Mouse (Mus musculus): ENCODE measurements around the gene Doc2g. TPM values are rescaled to one million over a fixed set of nuclear protein-coding genes. Genes with fewer than 3 reads are reported as not detected.
"Not testable (repeated sequence)": the region's sequence is repeated elsewhere in the genome, so short reads cannot be mapped to it uniquely, and the experiment has no call there.

Doc2g gene
- polyA plus RNA-seq, 1 experiment from 2014 or later: 1.9 TPM

DNA sequence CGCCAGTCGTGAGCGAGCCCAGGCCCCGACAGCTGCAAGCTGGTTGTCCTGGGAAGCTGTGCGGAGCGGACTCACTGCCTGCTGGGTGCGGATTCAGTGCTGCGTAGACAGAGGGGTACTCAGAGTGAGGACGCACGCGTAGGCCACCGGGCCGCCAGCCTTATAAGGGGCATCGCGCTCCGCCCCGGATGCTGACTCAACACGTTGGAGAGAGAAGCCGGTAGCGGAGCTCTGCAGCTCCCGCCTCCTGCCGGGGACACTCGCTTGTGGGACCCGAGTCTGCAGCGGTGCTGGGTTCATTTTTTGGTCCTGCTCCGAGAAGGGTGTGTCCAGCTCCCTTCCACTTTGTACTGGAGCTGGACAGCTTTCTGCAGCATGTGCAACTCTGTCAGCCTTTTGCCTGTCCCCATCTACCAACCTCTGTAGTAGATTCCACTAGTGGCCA lies 34.7 kb downstream of the Doc2g start, which contains the start of gene Gstp1:
TSS of gene Gstp1 (minus strand) at position 198 of the 445 bp plus-strand sequence.
- peak; percentile 94 for ATAC-seq
- DNase-seq (ENCODE audit: low spot score): peak; percentile 93
- under 1% methylated on average over 26 of the region's 26 CpGs for WGBS

DNA sequence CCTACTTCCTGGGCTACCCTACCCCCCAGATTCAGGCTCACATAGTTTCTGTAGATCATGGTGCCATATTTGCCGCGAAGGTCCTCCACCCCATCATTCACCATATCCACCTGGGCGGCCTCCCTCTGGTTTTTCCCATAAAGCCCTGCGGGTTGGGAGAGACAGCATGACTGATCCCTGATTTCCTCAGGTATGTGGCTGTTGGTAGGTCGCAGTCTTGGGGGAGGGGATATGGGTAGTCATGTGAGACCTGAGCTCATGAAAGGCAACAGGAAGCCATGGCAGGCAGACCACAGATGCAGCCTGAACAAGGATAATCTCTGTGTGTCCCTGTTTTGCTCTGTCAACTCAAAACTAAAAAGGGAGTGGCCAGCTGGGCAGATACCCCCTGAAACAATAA lies 37.8 kb downstream of the Doc2g start:
- not testable (repeated sequence) for DNase-seq (ENCODE audit: low spot score); H3K27me3 ChIP-seq (replicated peaks; ENCODE audit: insufficient read depth, low read length); H3K4me2 ChIP-seq (replicated peaks; ENCODE audit: low read depth, low read length); H3K9me3 ChIP-seq (ENCODE audit: low read length); H3K27ac ChIP-seq (ENCODE audit: low read length); H3K4me1 ChIP-seq (ENCODE audit: insufficient read depth, low read depth, low read length); H3K36me3 ChIP-seq (ENCODE audit: insufficient read depth, low read length); H3K4me3 ChIP-seq (ENCODE audit: low read depth, low read length); ATAC-seq; H3K9ac ChIP-seq (replicated peaks; ENCODE audit: low read depth)
- 84% methylated on average over 5 of the region's 5 CpGs for WGBS

More for the DNA sequence above, 34.7 kb downstream of the Doc2g start, which contains the start of gene Gstp1:
- Histone ChIP-seq H3K9ac (replicated peaks; ENCODE audit: low read depth) (peak within 1 kb of the TSS; percentile 51), H3K27me3 (replicated peaks; ENCODE audit: insufficient read depth, low read length) (no peaks in the 10 kb centered on the region), H3K4me3 (ENCODE audit: low read depth, low read length) (peak within 1 kb of the TSS; percentile 58), H3K4me1 (ENCODE audit: insufficient read depth, low read depth, low read length) (no peaks in the 10 kb centered on the region), H3K4me2 (replicated peaks; ENCODE audit: low read depth, low read length) (peak within 1 kb of the TSS; percentile 80), H3K36me3 (ENCODE audit: insufficient read depth, low read length) (no peaks in the 10 kb centered on the region), H3K27ac (ENCODE audit: low read length) (peak within 1 kb of the TSS; percentile 64), H3K9me3 (ENCODE audit: low read length) (no peaks in the 10 kb centered on the region)
- TF ChIP-seq EP300 (IDR thresholded peaks at IDR 0.05): no peak
- TF ChIP-seq CTCF (IDR thresholded peaks at IDR 0.05): peak; percentile 57

DNA sequence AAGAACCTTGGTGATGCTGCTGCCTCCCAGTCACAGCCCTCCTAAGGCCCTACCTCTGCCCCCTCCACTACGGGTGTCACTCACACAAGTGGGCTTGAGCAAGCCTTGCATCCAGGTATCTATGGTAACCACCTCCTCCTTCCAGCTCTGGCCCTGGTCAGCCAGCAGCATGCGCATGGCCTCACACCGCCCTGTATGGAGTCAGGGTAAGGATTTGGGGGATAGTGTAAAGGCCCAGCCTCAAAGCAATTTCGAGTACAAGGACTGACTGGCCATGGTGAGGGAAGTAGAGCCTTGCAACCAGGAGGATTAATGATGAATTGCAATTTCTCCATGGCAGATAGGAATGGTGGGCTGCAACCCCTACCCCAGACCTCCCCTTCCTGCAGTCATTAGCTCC lies 38.4 kb downstream of the Doc2g start:
- not testable (repeated sequence) for H3K27ac ChIP-seq (ENCODE audit: low read length); H3K36me3 ChIP-seq (ENCODE audit: insufficient read depth, low read length); H3K27me3 ChIP-seq (replicated peaks; ENCODE audit: insufficient read depth, low read length); DNase-seq (ENCODE audit: low spot score); H3K4me3 ChIP-seq (ENCODE audit: low read depth, low read length); H3K9me3 ChIP-seq (ENCODE audit: low read length); ATAC-seq; H3K4me1 ChIP-seq (ENCODE audit: insufficient read depth, low read depth, low read length); H3K4me2 ChIP-seq (replicated peaks; ENCODE audit: low read depth, low read length); H3K9ac ChIP-seq (replicated peaks; ENCODE audit: low read depth)
- WGBS: 85% methylated on average over 3 of the region's 4 CpGs

DNA sequence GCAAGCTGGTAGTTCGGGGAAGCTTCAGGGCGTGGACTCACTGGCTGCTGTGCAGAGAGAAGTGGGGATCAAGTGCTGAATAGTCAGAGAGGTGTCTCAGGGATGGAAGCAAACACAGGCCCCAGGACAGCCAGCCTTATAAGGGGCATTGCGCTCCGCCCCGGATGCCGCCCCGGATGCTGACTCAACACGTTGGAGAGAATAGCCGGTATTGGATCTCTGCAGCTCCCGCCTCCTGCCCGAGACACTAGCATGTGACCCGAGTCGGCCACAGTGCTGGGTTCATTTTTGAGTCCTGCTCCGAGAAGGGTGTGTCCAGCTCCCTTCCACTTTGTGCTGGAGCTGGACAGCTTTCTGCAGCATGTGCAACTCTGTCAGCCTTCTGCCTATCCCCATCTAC lies 39.0 kb downstream of the Doc2g start:
- H3K9me3 ChIP-seq (ENCODE audit: low read length): no peaks in the 10 kb centered on the region
- WGBS: 60% methylated on average over 14 of the region's 14 CpGs
- DNase-seq (ENCODE audit: low spot score): peak; percentile 39

DNA sequence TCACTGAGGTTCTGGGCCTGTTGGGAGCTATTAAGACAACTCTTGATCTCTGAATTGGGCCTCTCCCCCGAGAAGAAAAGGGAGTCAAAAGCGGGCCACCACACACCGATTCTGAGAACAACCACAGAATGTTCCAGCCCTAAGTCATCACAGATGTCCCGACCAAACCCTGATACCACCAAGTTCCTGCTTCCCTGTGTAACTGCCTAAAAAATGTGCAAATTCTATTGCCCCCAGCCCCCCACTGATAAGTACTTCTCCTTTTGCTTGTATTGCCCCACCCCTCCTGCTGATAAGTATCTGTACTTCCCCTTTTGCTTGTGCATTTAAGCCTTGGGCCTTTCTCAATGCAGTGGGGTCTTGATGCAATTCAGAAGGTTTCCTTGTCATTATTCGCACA lies 41.0 kb downstream of the Doc2g start:
- DNase-seq (ENCODE audit: low spot score); H3K4me3 ChIP-seq (ENCODE audit: low read depth, low read length); H3K27me3 ChIP-seq (replicated peaks; ENCODE audit: insufficient read depth, low read length); H3K9ac ChIP-seq (replicated peaks; ENCODE audit: low read depth); ATAC-seq; H3K4me2 ChIP-seq (replicated peaks; ENCODE audit: low read depth, low read length); H3K27ac ChIP-seq (ENCODE audit: low read length); H3K4me1 ChIP-seq (ENCODE audit: insufficient read depth, low read depth, low read length); H3K36me3 ChIP-seq (ENCODE audit: insufficient read depth, low read length); H3K9me3 ChIP-seq (ENCODE audit: low read length): not testable (repeated sequence)
- WGBS: 79% methylated on average over 5 of the region's 5 CpGs

More for the DNA sequence above, 39.0 kb downstream of the Doc2g start:
- H3K36me3 ChIP-seq (ENCODE audit: insufficient read depth, low read length): no peaks in the 10 kb centered on the region
- H3K4me1 ChIP-seq (ENCODE audit: insufficient read depth, low read depth, low read length): peaks cover 4% of the 10 kb centered on the region; the same call in 1 of the 2 replicates
- H3K4me2 ChIP-seq (replicated peaks; ENCODE audit: low read depth, low read length): no peak overlapping the region
- peak; percentile 13 for ATAC-seq
- no peak for TF ChIP-seq CTCF (IDR thresholded peaks at IDR 0.05)
- TF ChIP-seq EP300 (IDR thresholded peaks at IDR 0.05): no peak
- H3K27me3 ChIP-seq (replicated peaks; ENCODE audit: insufficient read depth, low read length): no peaks in the 10 kb centered on the region
- H3K9ac ChIP-seq (replicated peaks; ENCODE audit: low read depth): no peak overlapping the region
- H3K27ac ChIP-seq (ENCODE audit: low read length): no peak overlapping the region
- H3K4me3 ChIP-seq (ENCODE audit: low read depth, low read length): no peak overlapping the region

DNA sequence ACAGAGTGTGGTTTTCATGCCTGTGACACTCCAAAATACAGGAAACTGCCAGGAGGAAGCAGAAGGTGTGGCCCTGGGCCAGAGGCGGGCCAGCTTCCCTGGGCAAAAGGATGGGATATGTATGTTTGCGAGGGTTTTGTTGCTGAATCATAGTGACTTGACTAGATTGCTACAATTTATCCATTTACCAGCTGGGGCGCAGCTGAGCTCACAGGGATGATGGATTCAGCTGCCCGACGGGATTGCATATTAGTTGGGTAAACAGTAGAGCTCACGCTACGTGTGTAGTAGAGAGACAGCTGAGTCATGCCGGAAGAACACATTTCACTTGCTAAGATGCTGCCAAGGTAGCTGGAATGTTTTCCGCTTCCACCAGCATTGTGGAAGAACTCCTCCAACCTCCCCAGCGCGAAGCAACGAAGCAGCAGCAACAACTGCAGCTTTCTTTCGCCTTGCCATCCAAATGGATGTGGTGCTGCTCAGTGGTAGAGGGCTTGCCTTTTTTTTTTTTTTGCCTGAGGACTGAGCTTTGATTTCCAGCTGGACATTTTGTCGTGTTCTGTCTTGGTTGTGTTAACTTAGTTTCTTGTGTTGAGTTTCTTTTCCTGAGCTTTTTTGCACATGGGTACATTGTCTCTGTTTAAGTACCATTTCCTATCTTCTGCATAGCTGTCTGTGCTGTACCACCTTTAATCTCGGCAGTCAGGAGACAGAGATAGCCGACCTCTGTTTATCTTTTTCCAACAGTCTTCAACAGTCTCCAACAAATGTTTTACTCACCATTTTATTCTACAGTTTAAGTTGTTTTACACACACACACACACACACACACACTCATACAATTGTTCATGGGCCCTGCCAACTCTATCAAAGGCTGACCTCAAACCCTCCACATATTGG lies 43.1 kb downstream of the Doc2g start, which contains the start of gene Gstp2:
TSS of gene Gstp2 (minus strand) at position 58 of the 900 bp plus-strand sequence.
- no peak within 1 kb of the TSS for H3K4me3 ChIP-seq (ENCODE audit: low read depth, low read length)

More for the DNA sequence above, 43.1 kb downstream of the Doc2g start, which contains the start of gene Gstp2:
- H3K27me3 ChIP-seq (replicated peaks; ENCODE audit: insufficient read depth, low read length): no peaks in the 10 kb centered on the region
- no peak within 1 kb of the TSS for H3K9ac ChIP-seq (replicated peaks; ENCODE audit: low read depth)
- ATAC-seq (peak; percentile 95), DNase-seq (ENCODE audit: low spot score) (peak; percentile 98)
- H3K9me3 ChIP-seq (ENCODE audit: low read length): no peaks in the 10 kb centered on the region
- TF ChIP-seq EP300 (IDR thresholded peaks at IDR 0.05) (peak; percentile 95), CTCF (IDR thresholded peaks at IDR 0.05) (peak; percentile 82)
- H3K27ac ChIP-seq (ENCODE audit: low read length): peak within 1 kb of the TSS; percentile 78
- 10% methylated on average over 16 of the region's 16 CpGs for WGBS
- no peaks in the 10 kb centered on the region for H3K36me3 ChIP-seq (ENCODE audit: insufficient read depth, low read length)
- 0 out of 2 replicates have a peak within 1 kb of the TSS, but pooled peaks have one; percentile 3 for H3K4me2 ChIP-seq (replicated peaks; ENCODE audit: low read depth, low read length)
- H3K4me1 ChIP-seq (ENCODE audit: insufficient read depth, low read depth, low read length): peaks cover 4% of the 10 kb centered on the region; the same call in 1 of the 2 replicates
